Mouse (Mus musculus) ovary, adult 18-20 months (tissue): Measurements from ENCODE around the gene Gfpt1.

Experiments used
- DNase-seq: peaks from one replicate; pipeline ENCODE4 v3.0.0; 2022; ENCODE audit warnings: low spot score, mixed read lengths

The Gfpt1 gene

GRCm38 (mm10) chr6:87139796-87140553, 97.3 kb downstream of the Gfpt1 start:
- no peak for DNase-seq
